Mouse (Mus musculus) heart, postnatal 0 days (tissue): ENCODE data around the gene Zbp1. TPM values are rescaled to one million over a fixed set of nuclear protein-coding genes. Genes with fewer than 3 reads are reported as not detected.
A peak's percentile ranks its signal among the peaks of the same experiment; 100 is the strongest.

Experiments used
- ATAC-seq: fragments of 200-750 bp; cut with Nextera tagmentation; 2 replicates; pipeline ENCODE4 v1.8.0; 2017; ENCODE audit warnings: low read depth, moderate number of reproducible peaks, moderate library complexity; ENCODE audit not compliant: insufficient read depth
- DNase-seq: peaks from one replicate; pipeline ENCODE4 v3.0.0-alpha.2; 2016; ENCODE audit warnings: low spot score
- H3K27ac ChIP-seq: fragments of 300-500 bp; sonication (generic); 2 replicates; pipeline ENCODE4 v1.5.1; 2014; ENCODE audit warnings: low read depth, mild to moderate bottlenecking
- H3K27me3 ChIP-seq: fragments of 300-500 bp; sonication (generic); 2 replicates; pipeline ENCODE4 v1.6.1; 2014; ENCODE audit warnings: low read length, mixed read lengths; ENCODE audit not compliant: control insufficient read depth, insufficient read depth
- H3K36me3 ChIP-seq: fragments of 300-500 bp; sonication (generic); replicated peaks from 2 replicates; pipeline ENCODE4 v1.6.1; 2014; ENCODE audit warnings: low read length, mixed read lengths; ENCODE audit not compliant: control insufficient read depth, insufficient read depth
- H3K4me1 ChIP-seq: fragments of 300-500 bp; sonication (generic); 2 replicates; pipeline ENCODE4 v1.6.1; 2014; ENCODE audit warnings: antibody characterized with exemption; ENCODE audit not compliant: control insufficient read depth, insufficient read depth
- H3K4me2 ChIP-seq: fragments of 300-500 bp; sonication (generic); 2 replicates; pipeline ENCODE4 v1.6.1; 2014; ENCODE audit warnings: low read depth, mild to moderate bottlenecking, low read length, moderate library complexity
- H3K4me3 ChIP-seq: fragments of 300-500 bp; sonication (generic); 2 replicates; pipeline ENCODE4 v1.5.1; 2014; ENCODE audit warnings: low read depth, low read length
- H3K9ac ChIP-seq: fragments of 300-500 bp; sonication (generic); replicated peaks from 2 replicates; pipeline ENCODE4 v1.6.1; 2014; ENCODE audit warnings: low read depth, low read length, mixed read lengths
- H3K9me3 ChIP-seq: fragments of 300-500 bp; sonication (generic); replicated peaks from 2 replicates; pipeline ENCODE4 v1.6.1; 2016; ENCODE audit warnings: low read length; ENCODE audit not compliant: control insufficient read depth
- CTCF ChIP-seq: IDR thresholded peaks from 2 replicates; pipeline ENCODE4 v1.5.1; 2016; ENCODE audit warnings: antibody characterized with exemption, control low read depth, low read depth
- EP300 ChIP-seq: IDR thresholded peaks from 2 replicates; pipeline ENCODE4 v1.6.1; 2016; ENCODE audit warnings: antibody characterized with exemption, low read depth
- WGBS: fragments of 180-500 bp; shearing (Covaris S2); extraction: QIAGEN DNeasy Blood & Tissue Kit; methylation state at CpG from one replicate; pipeline ENCODE4 v1.1.7; 2014; 5-methylcytosine and 5-hydroxymethylcytosine counted together
- polyA plus RNA-seq: library from polyadenylated mRNA; unstranded; fragments of >200 nt; fragmentation: Nextera tagmentation; extraction: Ambion mirVana; gene quantifications from 2 replicates; pipeline ENCODE4 v1.2.1, GENCODE M21; 2015
- total RNA-seq: library from RNA; depleted of rRNA; stranded (reverse); fragments of >200 nt; gene quantifications from 2 replicates; pipeline ENCODE4 v1.2.3, GENCODE M21; 2014; ENCODE audit warnings: low replicate concordance

Zbp1 gene
- total and polyA plus RNA-seq, 2 experiments from 2014 or later, result 1.1 to 3.1 TPM

- 53% methylated on average over 11 of the region's 11 CpGs for WGBS
- Histone ChIP-seq H3K9me3 (no peaks in the 10 kb centered on the region), H3K4me2 (no peak overlapping the region), H3K27ac (no peak overlapping the region), H3K4me3 (no peak overlapping the region), H3K36me3 (no peaks in the 10 kb centered on the region), H3K4me1 (no peaks in the 10 kb centered on the region), H3K27me3 (peaks cover 9% of the 10 kb centered on the region), H3K9ac (no peak overlapping the region)
- ATAC-seq (no peak), DNase-seq (no peak)
- TF ChIP-seq CTCF (no peak), EP300 (no peak)
Observed at GRCm38 (mm10) chr2:173184475-173185080, 34.1 kb downstream of the Zbp1 start.

GRCm38 (mm10) chr2:173183836-173184460 lies 34.8 kb downstream of the Zbp1 start:
- H3K27me3 ChIP-seq, result peaks cover 9% of the 10 kb centered on the region
- 6% methylated on average over 8 of the region's 8 CpGs for WGBS

GRCm38 (mm10) chr2:173183311-173183710 lies 35.4 kb downstream of the Zbp1 start:
- ATAC-seq, result no peak
- no peak overlapping the region for H3K9ac ChIP-seq
- DNase-seq, result no peak
- 93% methylated on average over 10 of the region's 10 CpGs for WGBS
- no peaks in the 10 kb centered on the region for H3K36me3 ChIP-seq
- H3K27ac ChIP-seq, result no peak overlapping the region
- H3K4me1 ChIP-seq, result no peaks in the 10 kb centered on the region
- no peak overlapping the region for H3K4me3 ChIP-seq
- no peak overlapping the region for H3K4me2 ChIP-seq
- TF ChIP-seq EP300 (no peak), CTCF (no peak)
- peaks cover 9% of the 10 kb centered on the region for H3K27me3 ChIP-seq
- H3K9me3 ChIP-seq, result no peaks in the 10 kb centered on the region

More at GRCm38 (mm10) chr2:173183836-173184460, 34.8 kb downstream of the Zbp1 start:
- Histone ChIP-seq H3K9ac (no peak overlapping the region), H3K4me2 (no peak overlapping the region), H3K27ac (no peak overlapping the region), H3K36me3 (no peaks in the 10 kb centered on the region), H3K4me3 (no peak overlapping the region), H3K9me3 (no peaks in the 10 kb centered on the region), H3K4me1 (no peaks in the 10 kb centered on the region)
- TF ChIP-seq EP300, result no peak
- peak; percentile 62 for TF ChIP-seq CTCF
- DNase-seq (no peak), ATAC-seq (no peak)

- no peak overlapping the region for H3K9ac ChIP-seq
- no peak overlapping the region for H3K4me3 ChIP-seq
- H3K9me3 ChIP-seq, result no peaks in the 10 kb centered on the region
- no peak for TF ChIP-seq EP300
- no peak for TF ChIP-seq CTCF
- no peak overlapping the region for H3K27ac ChIP-seq
- H3K4me1 ChIP-seq, result no peaks in the 10 kb centered on the region
- no peaks in the 10 kb centered on the region for H3K36me3 ChIP-seq
- H3K27me3 ChIP-seq, result peaks cover 9% of the 10 kb centered on the region
- ATAC-seq (no peak), DNase-seq (no peak)
- H3K4me2 ChIP-seq, result no peak overlapping the region
- 67% methylated on average over 7 of the region's 7 CpGs for WGBS
Observed at GRCm38 (mm10) chr2:173182796-173183195, 35.9 kb downstream of the Zbp1 start.

- Histone ChIP-seq H3K4me3 (no peak overlapping the region), H3K36me3 (no peaks in the 10 kb centered on the region), H3K4me1 (no peaks in the 10 kb centered on the region), H3K27ac (no peak overlapping the region), H3K9me3 (no peaks in the 10 kb centered on the region), H3K4me2 (no peak overlapping the region), H3K27me3 (peaks cover 9% of the 10 kb centered on the region), H3K9ac (no peak overlapping the region)
- no peak for DNase-seq
- 85% methylated on average over 7 of the region's 7 CpGs for WGBS
- ATAC-seq, result no peak
- TF ChIP-seq CTCF, result no peak
- TF ChIP-seq EP300, result no peak
Observed at GRCm38 (mm10) chr2:173181901-173182300, 36.8 kb downstream of the Zbp1 start.
